Mouse (Mus musculus) forebrain, embryonic 16.5 days (tissue): ENCODE results near the gene Olfr458. TPM values are rescaled to one million over a fixed set of nuclear protein-coding genes. Genes with fewer than 3 reads are reported as not detected.
"Not testable (repeated sequence)": the region's sequence is repeated elsewhere in the genome, so short reads cannot be mapped to it uniquely, and the experiment has no call there.

Experiments used
- ATAC-seq: fragments of 200-750 bp; cut with Nextera tagmentation; 2 replicates; pipeline ENCODE4 v1.8.0; 2017; ENCODE audit warnings: mild to moderate bottlenecking, moderate library complexity
- H3K27ac ChIP-seq: fragments of 300-500 bp; sonication (generic); 2 replicates; pipeline ENCODE4 v1.5.1; 2014; ENCODE audit warnings: low read length, control low read depth
- H3K27me3 ChIP-seq: fragments of 300-500 bp; sonication (generic); replicated peaks from 2 replicates; pipeline ENCODE4 v1.6.1; 2014; ENCODE audit warnings: low read length; ENCODE audit not compliant: control insufficient read depth, insufficient read depth
- H3K36me3 ChIP-seq: fragments of 300-500 bp; sonication (generic); 2 replicates; pipeline ENCODE4 v1.6.1; 2014; ENCODE audit not compliant: control insufficient read depth, insufficient read depth
- H3K4me1 ChIP-seq: fragments of 300-500 bp; sonication (generic); replicated peaks from 2 replicates; pipeline ENCODE4 v1.6.1; 2014; ENCODE audit warnings: low read length; ENCODE audit not compliant: control insufficient read depth, insufficient read depth
- H3K4me2 ChIP-seq: fragments of 300-500 bp; sonication (generic); 2 replicates; pipeline ENCODE4 v1.6.1; 2014; ENCODE audit warnings: mild to moderate bottlenecking, low read length, control low read depth
- H3K4me3 ChIP-seq: fragments of 300-500 bp; sonication (generic); replicated peaks from 2 replicates; pipeline ENCODE4 v1.5.1; 2014; ENCODE audit warnings: mild to moderate bottlenecking, low read length, control low read depth
- H3K9ac ChIP-seq: fragments of 300-500 bp; sonication (generic); replicated peaks from 2 replicates; pipeline ENCODE4 v1.6.1; 2014; ENCODE audit warnings: low read depth, low read length, control low read depth
- H3K9me3 ChIP-seq: fragments of 300-500 bp; sonication (generic); 2 replicates; pipeline ENCODE4 v1.6.1; 2016; ENCODE audit warnings: low read length; ENCODE audit not compliant: control insufficient read depth
- WGBS: fragments of 180-500 bp; shearing (Covaris S2); extraction: QIAGEN DNeasy Blood & Tissue Kit; methylation state at CpG from one replicate; pipeline ENCODE4 v1.1.7; 2014; 5-methylcytosine and 5-hydroxymethylcytosine counted together
- polyA plus RNA-seq: library from polyadenylated mRNA; unstranded; fragments of >200 nt; fragmentation: Nextera tagmentation; extraction: Ambion mirVana; gene quantifications from 2 replicates; pipeline ENCODE4 v1.2.1, GENCODE M21; 2015

Gene Olfr458
- not detected in 2 replicates for polyA plus RNA-seq

GRCm38 (mm10) chr6:42465096-42465495, at the start of gene Olfr458:
Gene Olfr458 (minus strand): TSS chr6:42465196.
- H3K9me3 ChIP-seq, result no peaks in the 10 kb centered on the region
- WGBS, result 71% methylated on average over 1 of the region's 1 CpGs
- no peak for ATAC-seq
- no peak within 1 kb of the TSS for H3K27ac ChIP-seq
- H3K4me2 ChIP-seq, result no peak within 1 kb of the TSS
- no peaks in the 10 kb centered on the region for H3K4me1 ChIP-seq
- H3K27me3 ChIP-seq, result no peaks in the 10 kb centered on the region
- H3K4me3 ChIP-seq, result no peak within 1 kb of the TSS
- H3K9ac ChIP-seq, result no peak within 1 kb of the TSS
- H3K36me3 ChIP-seq, result no peaks in the 10 kb centered on the region

DNA sequence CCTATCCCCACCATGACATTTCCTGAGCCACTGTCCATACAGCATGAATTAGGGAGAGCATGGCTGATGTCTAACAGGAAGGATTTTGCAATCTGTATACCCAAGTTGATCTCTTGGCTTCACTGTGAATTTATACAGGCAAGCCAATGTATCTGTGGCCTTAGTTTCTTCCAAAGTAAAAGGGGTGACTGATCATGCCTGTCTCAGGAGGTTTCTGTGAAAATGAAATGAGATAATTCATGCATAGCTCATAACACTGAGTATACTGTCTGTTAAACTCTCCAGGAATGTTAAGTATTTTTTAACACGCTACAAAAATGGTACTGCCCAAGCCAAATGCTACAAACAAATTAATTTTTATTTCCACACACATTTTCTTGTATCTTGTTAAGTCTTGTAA, 48.5 kb upstream of the Olfr458 start:
- ATAC-seq, result no peak
- Histone ChIP-seq H3K9me3 (no peaks in the 10 kb centered on the region), H3K36me3 (no peaks in the 10 kb centered on the region), H3K27ac (no peak overlapping the region), H3K9ac (no peak overlapping the region), H3K27me3 (no peaks in the 10 kb centered on the region), H3K4me2 (no peak overlapping the region), H3K4me1 (no peaks in the 10 kb centered on the region), H3K4me3 (no peak overlapping the region)
- WGBS, result 95% methylated on average over 1 of the region's 1 CpGs

GRCm38 (mm10) chr6:42509311-42509710, 44.3 kb upstream of the Olfr458 start:
- no peak overlapping the region for H3K4me2 ChIP-seq
- H3K27ac ChIP-seq, result no peak overlapping the region
- no peak overlapping the region for H3K4me3 ChIP-seq
- no peak overlapping the region for H3K9ac ChIP-seq
- H3K4me1 ChIP-seq, result no peaks in the 10 kb centered on the region
- no peak for ATAC-seq
- H3K9me3 ChIP-seq, result no peaks in the 10 kb centered on the region
- H3K27me3 ChIP-seq, result no peaks in the 10 kb centered on the region
- no peaks in the 10 kb centered on the region for H3K36me3 ChIP-seq

DNA sequence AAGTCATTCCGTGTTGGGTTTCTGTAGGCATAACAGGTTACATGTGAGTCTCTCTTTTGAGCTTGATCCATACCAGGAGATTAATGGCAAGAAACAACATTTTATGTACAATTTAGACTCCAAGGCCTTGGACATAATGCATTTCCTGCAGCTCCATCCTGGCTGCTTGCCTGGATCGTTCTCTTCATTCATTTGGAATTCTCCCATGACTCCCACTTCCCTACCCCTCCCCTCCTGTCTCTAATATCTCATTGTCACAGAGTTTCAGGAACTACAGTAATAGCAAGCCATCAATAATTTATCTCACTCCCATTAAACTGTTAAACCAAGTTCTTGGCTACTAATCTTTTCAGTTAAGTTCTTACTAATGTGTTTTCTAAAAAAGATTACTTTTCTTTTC, 38.5 kb upstream of the Olfr458 start:
- no peak for ATAC-seq
- no peak overlapping the region for H3K27ac ChIP-seq
- no peak overlapping the region for H3K4me3 ChIP-seq
- H3K27me3 ChIP-seq, result no peaks in the 10 kb centered on the region
- 76% methylated on average over 2 of the region's 2 CpGs for WGBS
- no peak overlapping the region for H3K9ac ChIP-seq
- no peaks in the 10 kb centered on the region for H3K4me1 ChIP-seq
- H3K4me2 ChIP-seq, result no peak overlapping the region
- no peaks in the 10 kb centered on the region for H3K36me3 ChIP-seq
- no peaks in the 10 kb centered on the region for H3K9me3 ChIP-seq

DNA sequence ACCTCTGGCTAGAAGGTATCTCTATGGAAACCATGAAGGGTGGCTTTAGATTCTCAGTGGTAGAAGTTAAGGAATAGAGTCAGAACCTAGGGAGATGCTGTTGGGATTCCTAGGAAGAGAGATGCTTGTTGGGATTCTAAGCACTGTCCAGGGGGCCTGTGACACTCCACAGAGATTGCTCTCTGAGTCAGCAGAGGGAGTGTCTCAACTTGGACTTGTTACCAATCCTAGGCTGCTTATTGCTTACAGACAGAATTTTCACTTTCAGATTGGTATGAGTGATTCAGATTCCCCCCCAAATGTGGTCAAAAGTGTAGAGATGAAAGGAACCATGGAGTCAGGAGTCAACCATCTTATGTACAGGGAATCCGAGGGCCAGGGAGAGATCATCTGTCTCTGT, 24.7 kb upstream of the Olfr458 start:
- no peak overlapping the region for H3K9ac ChIP-seq
- no peak overlapping the region for H3K27ac ChIP-seq
- no peak for ATAC-seq
- H3K4me2 ChIP-seq, result no peak overlapping the region
- H3K27me3 ChIP-seq, result no peaks in the 10 kb centered on the region
- no peak overlapping the region for H3K4me3 ChIP-seq
- no peaks in the 10 kb centered on the region for H3K36me3 ChIP-seq
- no peaks in the 10 kb centered on the region for H3K9me3 ChIP-seq
- WGBS, result 90% methylated on average over 1 of the region's 1 CpGs
- no peaks in the 10 kb centered on the region for H3K4me1 ChIP-seq

- Histone ChIP-seq H3K27ac (no peak within 1 kb of the TSS), H3K36me3 (no peaks in the 10 kb centered on the region), H3K4me3 (no peak within 1 kb of the TSS), H3K4me1 (no peaks in the 10 kb centered on the region), H3K9me3 (no peaks in the 10 kb centered on the region), H3K27me3 (no peaks in the 10 kb centered on the region), H3K4me2 (no peak within 1 kb of the TSS), H3K9ac (no peak within 1 kb of the TSS)
- WGBS, result 95% methylated on average over 1 of the region's 1 CpGs
- ATAC-seq, result no peak
Observed at GRCm38 (mm10) chr6:42487114-42487513, 22.1 kb upstream of the Olfr458 start, which contains the start of gene Olfr456. Gene Olfr456 (minus strand): TSS chr6:42487214.

GRCm38 (mm10) chr6:42484633-42485032, 19.6 kb upstream of the Olfr458 start:
- Histone ChIP-seq H3K27me3 (no peaks in the 10 kb centered on the region), H3K27ac (no peak overlapping the region), H3K9ac (no peak overlapping the region), H3K4me1 (no peaks in the 10 kb centered on the region), H3K36me3 (no peaks in the 10 kb centered on the region), H3K9me3 (no peaks in the 10 kb centered on the region), H3K4me3 (no peak overlapping the region), H3K4me2 (no peak overlapping the region)
- ATAC-seq, result no peak

GRCm38 (mm10) chr6:42476235-42476634, 11.2 kb upstream of the Olfr458 start, which contains the start of gene Olfr457:
Gene Olfr457 (minus strand): TSS chr6:42476335.
- Histone ChIP-seq H3K36me3 (no peaks in the 10 kb centered on the region), H3K9ac (no peak within 1 kb of the TSS), H3K4me3 (no peak within 1 kb of the TSS), H3K4me1 (no peaks in the 10 kb centered on the region), H3K27me3 (no peaks in the 10 kb centered on the region), H3K4me2 (no peak within 1 kb of the TSS), H3K27ac (no peak within 1 kb of the TSS), H3K9me3 (no peaks in the 10 kb centered on the region)
- no peak for ATAC-seq
- 84% methylated on average over 1 of the region's 1 CpGs for WGBS

GRCm38 (mm10) chr6:42471298-42471697, 6.3 kb upstream of the Olfr458 start:
- not testable (repeated sequence) for ATAC-seq, H3K4me1 ChIP-seq, H3K4me3 ChIP-seq, H3K27me3 ChIP-seq, H3K4me2 ChIP-seq, H3K9ac ChIP-seq, H3K9me3 ChIP-seq, H3K36me3 ChIP-seq, H3K27ac ChIP-seq
- 94% methylated on average over 4 of the region's 4 CpGs for WGBS

GRCm38 (mm10) chr6:42470542-42470941, 5.5 kb upstream of the Olfr458 start:
- ATAC-seq, result no peak
- Histone ChIP-seq H3K9me3 (no peaks in the 10 kb centered on the region), H3K4me1 (no peaks in the 10 kb centered on the region), H3K36me3 (no peaks in the 10 kb centered on the region), H3K4me2 (no peak overlapping the region), H3K4me3 (no peak overlapping the region), H3K27ac (no peak overlapping the region), H3K27me3 (no peaks in the 10 kb centered on the region), H3K9ac (no peak overlapping the region)
- 92% methylated on average over 4 of the region's 4 CpGs for WGBS
